Mouse (Mus musculus) lung, adult 2 months (tissue): ENCODE data around the gene Gk5.

Experiments used
- CTCF ChIP-seq: fragments of 200-500 bp; IDR thresholded peaks from 2 replicates; pipeline ENCODE4 v1.5.1; 2011; ENCODE audit warnings: mild to moderate bottlenecking, low read length, control low read depth; ENCODE audit not compliant: insufficient read depth
- POLR2A ChIP-seq: fragments of 200-500 bp; IDR thresholded peaks from 2 replicates; pipeline ENCODE4 v1.6.1; 2011; ENCODE audit warnings: low read depth, mild to moderate bottlenecking, control low read depth, low read length, borderline replicate concordance; ENCODE audit errors: extremely low read depth

GRCm38 (mm10) chr9:96152801-96153200 is 33.6 kb downstream of the Gk5 start:
- TF ChIP-seq POLR2A (no peak), CTCF (no peak)
